Mouse (Mus musculus): ENCODE measurements around the gene Gm2163.
"Not testable (repeated sequence)": the region's sequence is repeated elsewhere in the genome, so short reads cannot be mapped to it uniquely, and the experiment has no call there.

Gm2163 gene
- long read RNA-seq, experiment 1, partial matches to known transcripts: 0 of 1 reads
- long read RNA-seq, experiment 1, other reads (novel, unspliced or antisense): 1 of 1 reads
- long read RNA-seq, experiment 2: 0 reads

DNA sequence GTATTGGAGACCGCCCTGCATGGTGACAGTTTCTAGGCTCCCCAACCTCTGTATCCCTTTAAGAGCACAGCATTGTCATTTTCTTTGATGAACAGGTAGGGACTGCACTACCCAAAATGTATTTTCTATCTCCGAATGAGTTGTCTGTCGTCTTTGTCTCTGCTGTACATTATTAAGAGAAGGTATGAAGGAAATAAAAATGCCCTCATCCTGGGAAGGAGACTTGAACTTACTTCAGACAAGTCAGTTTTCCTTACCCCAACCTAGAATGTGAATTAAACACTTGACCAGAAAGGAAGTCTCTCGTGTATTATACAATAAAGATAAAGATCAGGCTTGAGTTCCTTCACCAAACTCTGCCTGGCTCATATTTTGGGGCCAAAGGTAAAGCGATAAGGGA, at the start of gene Gm2163:
Gene Gm2163, plus strand, starts transcription at position 301 of the 400 bp plus-strand sequence.
- intact Hi-C loops (cut with DNase I): not testable (repeated sequence)

DNA sequence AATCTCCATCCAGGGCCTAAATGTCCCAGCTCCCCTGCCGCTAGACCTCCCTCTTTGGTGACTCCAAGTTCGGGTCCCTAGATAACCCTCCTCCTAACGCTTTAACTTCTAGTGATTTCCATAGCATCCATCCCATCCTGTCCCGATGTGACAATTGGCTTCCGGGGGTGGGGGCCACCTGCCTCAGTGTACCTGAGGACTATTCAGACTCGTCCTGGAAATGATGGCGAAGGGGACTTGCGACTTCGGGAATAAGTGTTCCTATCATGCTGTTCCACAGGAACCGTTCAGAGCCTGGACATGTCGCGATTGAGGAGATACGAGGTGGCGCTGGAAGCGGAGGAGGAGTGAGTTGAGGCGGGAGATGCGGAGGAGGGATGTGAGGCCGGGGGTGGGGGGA, 27.5 kb upstream of the Gm2163 start, which contains the start of gene Gm21586:
Gene Gm21586, plus strand, starts transcription at position 301 of the 400 bp plus-strand sequence.
- intact Hi-C loops (cut with DNase I): not testable (repeated sequence)

DNA sequence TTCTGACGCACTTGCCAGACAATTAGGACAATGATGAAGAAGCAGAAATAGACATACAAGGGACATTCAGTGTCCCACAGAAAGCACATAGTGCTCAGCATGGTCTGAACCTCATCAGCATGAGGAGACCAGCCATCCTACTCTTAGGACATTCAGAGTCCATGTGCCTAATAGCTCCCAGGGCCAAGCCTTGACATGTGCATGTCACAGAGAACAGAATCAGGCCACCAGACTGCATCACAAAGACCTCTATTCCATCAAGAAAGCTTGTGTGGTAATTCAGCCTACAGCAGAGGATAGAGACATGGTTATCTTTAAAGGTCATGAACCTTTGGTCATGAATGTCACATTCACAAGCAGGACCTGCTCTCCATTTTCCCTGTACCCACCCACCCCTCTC, 61.5 kb downstream of the Gm2163 start, which contains the start of gene Fam205a2:
Gene Fam205a2, minus strand, starts transcription at position 101 of the 400 bp plus-strand sequence.
- intact Hi-C loops (cut with DNase I): not testable (repeated sequence)

DNA sequence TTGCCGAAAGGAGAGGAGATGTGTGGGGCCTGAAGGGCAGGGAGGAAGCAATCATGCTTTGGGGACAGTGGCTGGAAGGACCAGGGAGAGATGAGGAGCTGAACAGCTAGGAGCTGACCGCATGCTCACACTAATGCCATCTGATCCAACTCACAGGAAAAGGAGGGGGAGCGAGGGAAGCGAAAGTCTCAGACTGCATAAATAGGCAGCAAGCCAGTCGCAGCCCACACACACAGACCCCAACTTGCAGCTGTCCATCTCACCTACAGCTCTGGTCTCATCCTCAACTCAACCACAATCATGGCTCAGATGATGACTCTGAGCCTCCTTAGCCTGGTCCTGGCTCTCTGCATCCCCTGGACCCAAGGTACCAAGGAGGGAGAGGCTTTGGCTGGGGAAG, 145.3 kb downstream of the Gm2163 start, which contains the start of gene Gm10591:
Gene Gm10591, plus strand, starts transcription at position 301 of the 400 bp plus-strand sequence.
- intact Hi-C loops (cut with DNase I): not testable (repeated sequence)

DNA sequence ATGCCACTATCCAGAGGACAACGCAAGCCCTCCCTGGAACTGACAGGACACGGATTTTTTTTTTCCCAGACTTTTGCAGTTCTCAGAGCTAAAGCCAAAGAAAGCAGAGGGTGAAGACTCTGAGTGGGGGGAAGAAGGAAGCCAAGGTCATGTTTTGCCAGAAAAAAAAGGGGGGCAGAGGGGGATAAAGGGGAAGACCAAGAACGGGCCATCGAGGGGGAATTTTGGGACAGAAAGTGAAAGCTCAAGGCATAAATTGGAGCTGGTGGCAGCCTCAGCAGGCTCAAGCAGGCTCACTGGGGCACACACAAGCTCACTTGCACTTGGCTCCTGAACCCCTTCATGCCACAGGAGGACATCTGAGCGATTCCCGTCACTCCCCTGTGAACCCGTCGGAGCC, 162.9 kb downstream of the Gm2163 start, which contains the start of gene Gm2564:
Gene Gm2564, plus strand, starts transcription at position 301 of the 400 bp plus-strand sequence.
- intact Hi-C loops (cut with DNase I): not testable (repeated sequence)

Data from adrenal gland (tissue).